Mouse (Mus musculus): ENCODE measurements at regions not wholly inside any gene's neighbourhood (a gene's known extent, or its start where the extent isn't known, plus 50 kb on each side); places are given as distances from the start of the nearest gene placed in this dataset.

DNA sequence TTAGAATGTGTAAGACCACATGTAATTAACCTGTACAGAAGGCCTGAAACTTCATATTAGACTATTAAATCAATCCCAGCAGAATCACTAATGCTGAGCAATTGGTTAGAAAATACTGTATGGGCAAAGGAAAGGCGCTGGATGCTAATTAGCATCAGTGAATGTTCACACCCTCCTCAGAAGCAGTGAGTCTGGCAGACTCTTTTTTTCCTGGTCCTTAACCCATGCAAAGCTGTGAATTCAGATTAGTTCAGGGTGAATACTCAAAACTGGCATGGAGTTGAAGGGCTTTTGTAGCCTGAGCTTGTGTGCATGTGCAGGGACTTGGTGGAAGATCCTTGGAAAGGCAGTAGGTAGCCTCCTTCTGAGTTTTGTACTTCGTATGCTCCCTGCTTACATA lies 179.3 kb downstream of the Slc4a3 start:
- Histone ChIP-seq H3K4me1 (ENCODE audit: control insufficient read depth, insufficient read depth, low read length) (no peaks in the 10 kb centered on the region), H3K27me3 (ENCODE audit: control insufficient read depth, insufficient read depth, low read length) (no peaks in the 10 kb centered on the region), H3K4me2 (ENCODE audit: low read depth) (no peak overlapping the region), H3K36me3 (ENCODE audit: control insufficient read depth, insufficient read depth, low read length) (no peaks in the 10 kb centered on the region), H3K9me3 (ENCODE audit: control insufficient read depth, low read length) (0 out of 2 replicates have a peak, but pooled peaks cover 3% of the 10 kb centered on the region), H3K27ac (ENCODE audit: low read depth, low read length) (no peak overlapping the region), H3K4me3 (ENCODE audit: low read depth, low read length) (no peak overlapping the region), H3K9ac (ENCODE audit: low read length) (no peak overlapping the region)
- no peak for ATAC-seq (ENCODE audit: insufficient read depth, low FRiP score, low TSS enrichment)
- no peak for DNase-seq (ENCODE audit: low spot score)
- 73% methylated on average over 2 of the region's 2 CpGs for WGBS

DNA sequence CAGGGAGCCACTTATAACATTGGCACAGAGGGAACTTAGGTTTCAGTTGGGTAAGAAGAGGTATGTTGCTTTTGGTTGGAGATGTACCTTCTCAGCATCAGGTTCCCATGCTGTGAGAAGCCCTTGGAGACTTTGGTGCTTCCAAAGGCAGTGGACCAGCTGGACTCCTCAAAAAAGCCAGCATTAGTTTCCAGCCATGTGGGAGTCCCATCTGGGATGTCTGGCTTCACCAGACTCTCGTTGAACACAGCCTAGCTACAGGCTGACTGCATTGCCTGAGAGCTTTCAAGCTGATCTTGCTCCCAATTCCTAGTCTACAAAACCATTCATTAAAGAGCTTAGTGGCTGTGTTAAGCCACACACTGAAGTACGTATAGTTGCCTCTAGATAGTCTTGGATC lies 182.8 kb downstream of the Slc4a3 start:
- H3K27ac ChIP-seq (ENCODE audit: low read depth, low read length) = no peak overlapping the region
- H3K9me3 ChIP-seq (ENCODE audit: control insufficient read depth, low read length) = 0 out of 2 replicates have a peak, but pooled peaks cover 3% of the 10 kb centered on the region
- H3K9ac ChIP-seq (ENCODE audit: low read length) = no peak overlapping the region
- H3K36me3 ChIP-seq (ENCODE audit: control insufficient read depth, insufficient read depth, low read length) = no peaks in the 10 kb centered on the region
- H3K4me1 ChIP-seq (ENCODE audit: control insufficient read depth, insufficient read depth, low read length) = no peaks in the 10 kb centered on the region
- no peak overlapping the region for H3K4me3 ChIP-seq (ENCODE audit: low read depth, low read length)
- H3K4me2 ChIP-seq (ENCODE audit: low read depth) = no peak overlapping the region
- no peaks in the 10 kb centered on the region for H3K27me3 ChIP-seq (ENCODE audit: control insufficient read depth, insufficient read depth, low read length)
- no peak for DNase-seq (ENCODE audit: low spot score)
- ATAC-seq (ENCODE audit: insufficient read depth, low FRiP score, low TSS enrichment) = no peak
- 65% methylated on average over 2 of the region's 2 CpGs for WGBS

GRCm38 (mm10) chr1:75733791-75734190 lies 187.7 kb downstream of the Slc4a3 start:
- Histone ChIP-seq H3K4me1 (ENCODE audit: control insufficient read depth, insufficient read depth, low read length) (no peaks in the 10 kb centered on the region), H3K27me3 (ENCODE audit: control insufficient read depth, insufficient read depth, low read length) (no peaks in the 10 kb centered on the region), H3K4me2 (ENCODE audit: low read depth) (no peak overlapping the region), H3K9ac (ENCODE audit: low read length) (no peak overlapping the region), H3K9me3 (ENCODE audit: control insufficient read depth, low read length) (no peaks in the 10 kb centered on the region), H3K27ac (ENCODE audit: low read depth, low read length) (no peak overlapping the region), H3K36me3 (ENCODE audit: control insufficient read depth, insufficient read depth, low read length) (no peaks in the 10 kb centered on the region), H3K4me3 (ENCODE audit: low read depth, low read length) (no peak overlapping the region)
- 35% methylated on average over 4 of the region's 4 CpGs for WGBS
- ATAC-seq (ENCODE audit: insufficient read depth, low FRiP score, low TSS enrichment) (no peak), DNase-seq (ENCODE audit: low spot score) (no peak)

DNA sequence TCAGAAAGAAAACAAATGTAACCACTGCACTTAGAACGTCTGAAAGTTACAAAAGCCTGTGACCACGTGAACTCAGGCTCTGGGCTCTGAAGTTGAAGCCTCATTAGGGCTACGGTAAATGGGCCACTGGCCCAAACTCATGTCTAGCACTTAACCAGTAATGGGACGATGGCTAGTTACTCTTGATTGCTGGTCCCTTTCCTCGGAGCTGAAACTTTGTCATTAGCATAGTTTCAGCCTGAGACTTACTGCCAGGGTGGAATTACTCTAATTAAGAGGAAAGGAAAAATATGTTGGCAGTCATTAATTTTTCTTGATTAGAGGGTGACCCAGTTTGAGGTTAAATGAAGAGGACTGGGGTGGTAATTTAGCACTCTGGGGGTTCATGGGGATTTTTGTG lies 192.6 kb downstream of the Slc4a3 start:
- ATAC-seq (ENCODE audit: insufficient read depth, low FRiP score, low TSS enrichment) (no peak), DNase-seq (ENCODE audit: low spot score) (no peak)
- WGBS = 68% methylated on average over 5 of the region's 5 CpGs
- no peak overlapping the region for H3K4me3 ChIP-seq (ENCODE audit: low read depth, low read length)
- no peaks in the 10 kb centered on the region for H3K27me3 ChIP-seq (ENCODE audit: control insufficient read depth, insufficient read depth, low read length)
- no peak overlapping the region for H3K4me2 ChIP-seq (ENCODE audit: low read depth)
- H3K9me3 ChIP-seq (ENCODE audit: control insufficient read depth, low read length) = no peaks in the 10 kb centered on the region
- no peaks in the 10 kb centered on the region for H3K36me3 ChIP-seq (ENCODE audit: control insufficient read depth, insufficient read depth, low read length)
- H3K9ac ChIP-seq (ENCODE audit: low read length) = no peak overlapping the region
- no peak overlapping the region for H3K27ac ChIP-seq (ENCODE audit: low read depth, low read length)
- H3K4me1 ChIP-seq (ENCODE audit: control insufficient read depth, insufficient read depth, low read length) = no peaks in the 10 kb centered on the region

- Histone ChIP-seq H3K4me2 (ENCODE audit: low read depth) (no peak overlapping the region), H3K9me3 (ENCODE audit: control insufficient read depth, low read length) (no peaks in the 10 kb centered on the region), H3K27me3 (ENCODE audit: control insufficient read depth, insufficient read depth, low read length) (no peaks in the 10 kb centered on the region), H3K36me3 (ENCODE audit: control insufficient read depth, insufficient read depth, low read length) (no peaks in the 10 kb centered on the region), H3K4me3 (ENCODE audit: low read depth, low read length) (no peak overlapping the region), H3K9ac (ENCODE audit: low read length) (no peak overlapping the region), H3K27ac (ENCODE audit: low read depth, low read length) (no peak overlapping the region), H3K4me1 (ENCODE audit: control insufficient read depth, insufficient read depth, low read length) (no peaks in the 10 kb centered on the region)
- DNase-seq (ENCODE audit: low spot score) (no peak), ATAC-seq (ENCODE audit: insufficient read depth, low FRiP score, low TSS enrichment) (no peak)
- 54% methylated on average over 10 of the region's 10 CpGs for WGBS
Observed at GRCm38 (mm10) chr1:75749665-75750221, 203.7 kb downstream of the Slc4a3 start.

GRCm38 (mm10) chr1:75772131-75772530 lies 226.1 kb downstream of the Slc4a3 start:
- H3K27me3 ChIP-seq (ENCODE audit: control insufficient read depth, insufficient read depth, low read length) = no peaks in the 10 kb centered on the region
- no peak for ATAC-seq (ENCODE audit: insufficient read depth, low FRiP score, low TSS enrichment)
- H3K4me1 ChIP-seq (ENCODE audit: control insufficient read depth, insufficient read depth, low read length) = no peaks in the 10 kb centered on the region
- no peak overlapping the region for H3K4me3 ChIP-seq (ENCODE audit: low read depth, low read length)
- H3K27ac ChIP-seq (ENCODE audit: low read depth, low read length) = no peak overlapping the region
- H3K4me2 ChIP-seq (ENCODE audit: low read depth) = no peak overlapping the region
- DNase-seq (ENCODE audit: low spot score) = no peak
- no peak overlapping the region for H3K9ac ChIP-seq (ENCODE audit: low read length)
- no peaks in the 10 kb centered on the region for H3K9me3 ChIP-seq (ENCODE audit: control insufficient read depth, low read length)
- no peaks in the 10 kb centered on the region for H3K36me3 ChIP-seq (ENCODE audit: control insufficient read depth, insufficient read depth, low read length)
- 63% methylated on average over 5 of the region's 5 CpGs for WGBS

DNA sequence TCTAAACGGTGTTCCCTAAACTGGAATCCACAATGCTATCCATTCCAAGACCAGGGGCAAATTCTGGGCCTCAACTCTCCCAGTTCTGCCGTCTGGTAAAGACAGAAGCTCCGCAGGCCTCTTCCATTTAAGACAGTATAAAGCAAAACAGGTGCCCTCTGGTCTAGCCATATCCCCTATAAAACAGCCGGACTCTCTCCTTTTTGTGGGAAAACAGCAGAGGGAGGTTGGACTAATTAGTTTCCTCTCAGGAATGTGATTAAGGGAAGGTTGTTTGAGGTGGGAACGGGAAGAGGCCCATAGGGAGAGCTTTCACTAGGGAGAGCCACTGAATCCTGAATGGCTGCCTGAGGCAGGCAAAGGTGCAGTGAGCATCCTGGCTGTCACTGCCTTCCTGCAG lies 226.9 kb downstream of the Slc4a3 start:
- 40% methylated on average over 5 of the region's 5 CpGs for WGBS
- Histone ChIP-seq H3K4me3 (ENCODE audit: low read depth, low read length) (no peak overlapping the region), H3K27ac (ENCODE audit: low read depth, low read length) (no peak overlapping the region), H3K27me3 (ENCODE audit: control insufficient read depth, insufficient read depth, low read length) (no peaks in the 10 kb centered on the region), H3K36me3 (ENCODE audit: control insufficient read depth, insufficient read depth, low read length) (no peaks in the 10 kb centered on the region), H3K9ac (ENCODE audit: low read length) (no peak overlapping the region), H3K4me2 (ENCODE audit: low read depth) (no peak overlapping the region), H3K4me1 (ENCODE audit: control insufficient read depth, insufficient read depth, low read length) (no peaks in the 10 kb centered on the region), H3K9me3 (ENCODE audit: control insufficient read depth, low read length) (no peaks in the 10 kb centered on the region)
- ATAC-seq (ENCODE audit: insufficient read depth, low FRiP score, low TSS enrichment) (no peak), DNase-seq (ENCODE audit: low spot score) (no peak)

DNA sequence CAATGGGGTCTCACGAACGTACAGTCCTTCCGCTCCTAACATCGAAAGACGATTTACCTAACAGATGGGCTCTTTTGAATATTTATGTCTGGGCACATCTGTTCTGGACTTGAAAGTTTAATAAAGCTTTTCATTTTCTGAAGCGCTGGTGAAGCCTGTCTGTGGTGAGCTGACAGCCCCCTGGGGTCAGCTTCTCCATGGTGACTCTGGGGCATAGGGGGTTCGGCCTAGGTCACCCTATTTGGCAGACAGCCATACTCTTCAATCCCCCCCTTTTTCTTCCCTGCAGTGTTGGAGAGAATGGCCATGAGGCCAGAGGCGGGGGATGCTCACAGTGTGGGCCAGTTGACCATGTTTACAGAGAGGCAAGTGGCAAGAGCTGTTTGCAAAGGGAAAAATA lies 232.8 kb downstream of the Slc4a3 start:
- H3K36me3 ChIP-seq (ENCODE audit: control insufficient read depth, insufficient read depth, low read length) = no peaks in the 10 kb centered on the region
- no peaks in the 10 kb centered on the region for H3K9me3 ChIP-seq (ENCODE audit: control insufficient read depth, low read length)
- H3K4me3 ChIP-seq (ENCODE audit: low read depth, low read length) = no peak overlapping the region
- no peak overlapping the region for H3K4me2 ChIP-seq (ENCODE audit: low read depth)
- H3K9ac ChIP-seq (ENCODE audit: low read length) = no peak overlapping the region
- no peaks in the 10 kb centered on the region for H3K27me3 ChIP-seq (ENCODE audit: control insufficient read depth, insufficient read depth, low read length)
- no peak for ATAC-seq (ENCODE audit: insufficient read depth, low FRiP score, low TSS enrichment)
- no peak overlapping the region for H3K27ac ChIP-seq (ENCODE audit: low read depth, low read length)
- WGBS = 63% methylated on average over 8 of the region's 8 CpGs
- peaks cover 7% of the 10 kb centered on the region; the same call in 1 of the 2 replicates for H3K4me1 ChIP-seq (ENCODE audit: control insufficient read depth, insufficient read depth, low read length)
- peak; percentile 23 for DNase-seq (ENCODE audit: low spot score)

- no peak overlapping the region for H3K9ac ChIP-seq (ENCODE audit: low read length)
- peaks cover 7% of the 10 kb centered on the region; the same call in 1 of the 2 replicates for H3K4me1 ChIP-seq (ENCODE audit: control insufficient read depth, insufficient read depth, low read length)
- WGBS = 63% methylated on average over 2 of the region's 2 CpGs
- H3K27ac ChIP-seq (ENCODE audit: low read depth, low read length) = no peak overlapping the region
- H3K4me3 ChIP-seq (ENCODE audit: low read depth, low read length) = no peak overlapping the region
- no peak overlapping the region for H3K4me2 ChIP-seq (ENCODE audit: low read depth)
- DNase-seq (ENCODE audit: low spot score) = no peak
- no peaks in the 10 kb centered on the region for H3K27me3 ChIP-seq (ENCODE audit: control insufficient read depth, insufficient read depth, low read length)
- H3K9me3 ChIP-seq (ENCODE audit: control insufficient read depth, low read length) = no peaks in the 10 kb centered on the region
- ATAC-seq (ENCODE audit: insufficient read depth, low FRiP score, low TSS enrichment) = no peak
- H3K36me3 ChIP-seq (ENCODE audit: control insufficient read depth, insufficient read depth, low read length) = no peaks in the 10 kb centered on the region
Observed at GRCm38 (mm10) chr1:75783206-75783605, 237.1 kb downstream of the Slc4a3 start.

Measured in neural tube, embryonic 11.5 days (tissue).